Mouse (Mus musculus): ENCODE results near the gene Pecam1. TPM values are rescaled to one million over a fixed set of nuclear protein-coding genes. Genes with fewer than 3 reads are reported as not detected.

The Pecam1 gene
- polyA plus RNA-seq, 1 experiment: not detected

DNA sequence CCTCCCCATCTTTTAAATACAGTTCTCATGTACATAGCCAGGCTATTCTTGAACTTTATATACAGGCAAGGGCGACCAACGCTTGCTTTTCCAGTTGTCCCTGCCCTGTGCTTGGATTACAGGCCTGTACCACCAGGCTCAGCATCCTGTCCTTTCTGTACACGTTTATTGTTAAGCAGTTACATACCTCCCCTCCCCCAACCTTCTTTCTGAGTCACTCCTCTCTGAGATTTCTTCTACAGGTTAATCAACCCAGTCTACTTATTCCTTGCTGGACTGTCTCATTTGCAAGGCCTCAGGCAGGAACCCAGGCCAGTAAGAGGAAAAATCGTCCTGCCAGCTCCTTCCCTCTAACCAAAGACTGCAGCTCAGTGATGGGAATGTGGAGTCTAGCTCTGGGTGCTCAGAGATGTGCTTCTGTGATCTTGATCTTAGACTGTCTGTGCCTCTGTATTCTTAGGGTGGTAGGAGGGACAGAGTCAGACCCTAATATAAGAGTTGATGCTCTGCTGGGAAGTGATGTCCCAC, 79.4 kb downstream of the Pecam1 start:
- no peak for TF ChIP-seq GATA1 (IDR thresholded peaks at IDR 0.05; ENCODE audit: low read length)

DNA sequence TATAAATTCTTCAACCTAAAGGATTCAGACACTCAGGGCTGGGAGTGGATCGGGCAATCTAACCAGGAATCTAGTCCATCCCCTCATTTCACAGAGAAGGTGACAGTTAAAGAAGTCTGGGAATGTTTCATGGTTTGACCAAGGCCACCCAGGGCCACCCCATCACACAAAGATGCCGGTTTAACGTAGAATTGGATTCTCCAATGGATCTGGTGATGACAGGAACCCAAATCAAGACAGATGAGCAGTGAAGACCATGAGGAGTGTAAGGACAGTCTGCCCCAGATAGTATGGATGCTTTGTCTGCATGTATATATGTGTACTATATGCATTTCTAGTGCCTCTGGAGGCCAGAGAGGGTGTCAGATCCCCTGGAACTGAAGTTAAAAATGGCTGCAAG, 80.2 kb downstream of the Pecam1 start:
- no peak for TF ChIP-seq GATA1 (IDR thresholded peaks at IDR 0.05; ENCODE audit: low read length)

DNA sequence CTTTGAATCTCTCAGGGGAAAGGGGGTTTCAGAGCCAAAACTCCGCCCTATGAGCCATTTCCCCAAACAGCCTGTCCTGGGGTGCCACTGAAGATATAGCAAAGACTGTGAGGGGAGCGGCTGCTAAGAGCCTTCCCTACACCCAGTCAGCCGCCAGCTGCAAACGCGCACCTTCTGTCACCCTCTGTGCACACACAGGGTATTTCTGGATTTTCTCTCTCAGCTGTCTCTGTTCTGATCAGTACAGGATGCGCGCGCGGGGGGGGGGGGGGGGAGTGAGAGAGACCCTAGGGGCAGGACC, 80.6 kb downstream of the Pecam1 start:
- no peak for TF ChIP-seq GATA1 (IDR thresholded peaks at IDR 0.05; ENCODE audit: low read length)

DNA sequence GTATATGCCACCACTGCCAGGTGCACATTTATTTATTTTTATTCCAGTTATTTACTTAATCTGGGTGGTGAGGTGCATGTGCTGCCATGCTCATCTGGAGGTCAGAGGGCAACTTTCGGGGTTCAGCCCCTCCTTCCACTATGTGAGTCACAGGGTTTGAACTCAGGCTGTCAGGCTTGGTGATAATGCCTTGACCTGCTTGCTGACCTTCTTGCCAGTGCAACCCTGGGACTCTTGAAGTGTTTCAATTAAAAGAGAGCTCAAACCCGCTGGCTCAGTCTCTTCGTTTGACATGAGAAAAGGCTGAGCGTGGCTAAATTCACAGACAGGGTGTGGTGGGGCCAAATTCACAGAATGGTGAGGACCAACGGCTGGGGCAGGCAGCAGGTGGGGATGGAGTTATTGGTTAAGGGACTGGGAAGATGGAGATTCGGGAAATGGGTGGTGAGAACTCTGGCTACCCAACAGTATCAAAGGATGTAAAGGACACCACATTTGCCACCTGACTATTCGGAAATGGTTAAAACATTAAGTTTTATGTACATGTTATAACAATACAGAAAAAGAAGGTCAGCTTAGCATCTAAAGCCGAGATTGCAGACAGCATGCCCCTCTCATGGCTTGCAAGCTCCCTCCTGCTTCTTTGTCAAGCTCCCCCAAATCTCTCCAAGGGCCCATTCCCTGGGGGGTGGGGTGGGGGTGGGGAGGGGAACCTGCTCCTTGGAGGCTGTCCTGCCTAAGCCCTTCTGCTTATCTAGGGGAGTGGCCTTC, 81.1 kb downstream of the Pecam1 start:
- no peak for TF ChIP-seq GATA1 (IDR thresholded peaks at IDR 0.05; ENCODE audit: low read length)

DNA sequence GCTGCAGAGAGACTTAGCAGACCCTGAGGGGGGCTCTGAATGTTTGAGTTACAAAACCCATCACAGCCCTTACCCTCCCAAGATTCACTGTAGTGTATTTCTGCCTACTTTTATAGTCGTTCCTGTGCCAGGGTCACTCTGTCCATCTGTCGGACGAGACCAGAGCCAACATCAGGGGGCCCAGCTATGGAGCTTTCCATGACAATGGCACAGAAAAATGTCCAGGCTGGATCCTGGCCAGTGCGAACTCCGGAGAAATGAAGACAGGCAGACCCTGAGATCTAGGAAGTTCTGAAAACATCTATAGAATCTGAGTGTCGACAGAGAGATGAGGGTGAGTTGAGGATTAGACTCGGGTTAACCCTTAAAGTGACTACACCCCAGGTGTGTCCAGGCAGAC, 82.1 kb downstream of the Pecam1 start:
- TF ChIP-seq GATA1 (IDR thresholded peaks at IDR 0.05; ENCODE audit: low read length): no peak

DNA sequence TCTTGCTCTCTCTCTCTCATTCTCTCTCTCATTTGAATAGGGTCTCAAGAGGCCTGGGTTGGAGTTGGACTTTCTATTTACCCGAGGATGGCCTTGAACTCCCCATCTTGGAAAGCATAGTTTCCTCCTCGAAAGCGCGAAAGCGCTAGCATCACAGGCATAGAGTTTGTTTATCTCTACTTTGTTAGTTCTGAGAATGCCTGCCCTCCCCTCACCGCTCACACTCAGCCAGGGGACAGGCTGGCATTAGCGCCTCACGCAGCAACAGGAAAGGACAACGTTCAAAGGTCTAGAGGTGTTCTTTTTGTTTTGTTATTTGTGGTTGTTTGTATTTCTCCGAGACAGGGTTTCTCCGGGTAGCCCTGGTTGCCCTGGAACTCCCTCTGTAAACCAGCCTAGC, 82.6 kb downstream of the Pecam1 start:
- no peak for TF ChIP-seq GATA1 (IDR thresholded peaks at IDR 0.05; ENCODE audit: low read length)

DNA sequence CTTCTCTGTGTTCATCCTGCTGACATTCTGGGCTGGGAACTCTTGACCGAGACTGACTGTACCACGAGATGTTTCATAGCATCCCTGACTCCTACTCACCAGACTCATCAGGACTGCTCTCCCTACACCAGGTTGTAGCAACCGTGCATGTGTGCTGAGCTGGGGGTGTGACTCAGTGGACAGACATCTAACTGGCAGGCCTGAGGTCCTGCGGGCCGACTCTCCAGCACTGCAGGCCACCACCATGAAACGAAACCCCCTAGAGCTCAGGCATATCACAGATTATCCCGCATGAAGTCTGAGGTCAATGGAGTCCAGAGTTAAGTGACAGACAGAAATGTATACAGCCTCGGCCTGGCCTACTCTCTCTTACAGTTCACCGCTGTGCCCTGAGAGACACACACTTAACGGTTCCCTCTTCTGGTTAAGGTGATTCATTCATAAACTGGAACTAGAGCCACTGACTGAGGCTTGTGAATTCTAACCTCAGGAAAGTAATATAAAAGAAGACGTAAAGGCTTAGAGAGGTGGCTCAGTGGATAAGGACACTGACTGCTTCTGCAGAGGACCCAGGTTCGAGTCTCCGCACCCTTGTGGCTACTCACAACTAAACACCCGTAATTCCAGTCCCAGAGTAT, 83.8 kb downstream of the Pecam1 start:
- TF ChIP-seq GATA1 (IDR thresholded peaks at IDR 0.05; ENCODE audit: low read length): no peak

DNA sequence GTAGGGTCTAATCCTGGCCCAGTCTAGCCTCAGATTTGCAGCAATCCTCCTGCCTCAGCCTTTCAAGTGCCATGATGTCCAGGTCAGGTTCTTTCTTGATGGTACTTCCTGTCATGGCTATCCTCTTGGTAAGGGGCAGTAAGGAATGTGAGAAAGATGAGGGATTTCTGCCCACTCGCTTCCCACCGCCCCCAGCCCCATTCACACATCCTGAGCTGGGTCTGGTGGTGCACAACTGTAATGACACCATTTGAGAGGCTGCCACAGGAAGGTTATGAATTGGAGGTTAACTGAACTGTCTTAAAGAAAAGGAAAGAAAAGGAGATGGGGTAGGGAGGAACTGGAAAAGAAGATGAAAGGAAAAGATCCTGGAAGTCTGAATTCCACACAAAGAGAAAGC, 84.6 kb downstream of the Pecam1 start:
- TF ChIP-seq GATA1 (IDR thresholded peaks at IDR 0.05; ENCODE audit: low read length): no peak

DNA sequence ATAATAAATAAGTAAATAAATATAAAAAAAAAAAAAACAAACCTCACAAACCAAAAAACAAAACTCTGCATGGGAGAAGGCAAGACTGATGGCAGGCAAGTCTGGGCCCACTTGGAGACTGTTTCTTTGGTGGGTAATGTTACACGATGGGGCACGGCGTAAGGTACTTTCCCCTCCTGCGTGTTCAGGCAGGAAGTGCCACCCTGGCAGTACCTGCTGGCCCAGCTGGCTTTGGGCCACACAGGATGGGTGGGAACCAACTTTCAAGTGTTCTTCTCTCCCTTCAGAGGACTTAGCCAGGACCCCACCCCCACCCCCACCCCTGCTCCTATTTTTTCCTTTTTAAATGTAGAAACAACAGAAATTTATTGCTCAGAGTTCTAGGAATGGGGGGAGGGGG, 85.1 kb downstream of the Pecam1 start:
- TF ChIP-seq GATA1 (IDR thresholded peaks at IDR 0.05; ENCODE audit: low read length): no peak

DNA sequence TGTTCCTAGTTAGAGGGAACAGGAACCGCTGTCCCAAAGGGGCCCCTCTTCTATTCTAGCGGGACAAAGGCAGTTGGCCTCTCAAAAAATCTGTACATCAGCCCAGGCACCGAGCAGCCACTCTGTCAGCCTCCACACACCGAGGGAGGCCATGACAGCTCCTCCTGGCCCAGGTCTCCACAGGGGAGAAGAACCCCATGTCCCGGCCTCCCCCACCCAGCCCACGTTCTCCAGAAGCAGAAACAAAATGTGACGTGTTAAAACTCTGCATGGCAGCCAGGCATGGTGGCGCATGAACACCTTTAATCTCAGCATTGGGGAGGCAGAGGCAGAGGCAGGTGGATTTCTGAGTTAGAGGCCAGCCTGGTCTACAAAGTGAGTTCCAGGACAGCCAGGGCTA, 85.7 kb downstream of the Pecam1 start:
- no peak for TF ChIP-seq GATA1 (IDR thresholded peaks at IDR 0.05; ENCODE audit: low read length)

DNA sequence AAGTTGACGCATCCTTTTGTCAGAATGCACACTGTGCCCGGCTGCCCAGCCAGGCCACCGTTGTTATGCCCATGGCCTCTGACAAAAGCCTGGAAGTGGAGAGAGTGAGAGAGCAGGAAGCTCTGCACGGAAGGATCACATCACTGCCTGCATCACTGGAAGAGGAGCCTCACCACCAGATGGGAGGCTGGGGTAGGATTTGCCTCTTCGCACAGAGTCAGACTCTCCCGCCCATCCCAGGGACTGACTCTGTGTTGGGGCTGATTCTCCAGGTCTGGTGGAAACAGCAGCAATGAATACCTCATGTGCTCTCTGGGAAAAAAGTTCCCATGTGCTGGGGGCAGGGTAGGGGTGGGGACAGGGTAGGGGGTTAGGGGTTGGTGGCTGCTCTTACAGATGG, 86.6 kb downstream of the Pecam1 start:
- TF ChIP-seq GATA1 (IDR thresholded peaks at IDR 0.05; ENCODE audit: low read length): no peak

DNA sequence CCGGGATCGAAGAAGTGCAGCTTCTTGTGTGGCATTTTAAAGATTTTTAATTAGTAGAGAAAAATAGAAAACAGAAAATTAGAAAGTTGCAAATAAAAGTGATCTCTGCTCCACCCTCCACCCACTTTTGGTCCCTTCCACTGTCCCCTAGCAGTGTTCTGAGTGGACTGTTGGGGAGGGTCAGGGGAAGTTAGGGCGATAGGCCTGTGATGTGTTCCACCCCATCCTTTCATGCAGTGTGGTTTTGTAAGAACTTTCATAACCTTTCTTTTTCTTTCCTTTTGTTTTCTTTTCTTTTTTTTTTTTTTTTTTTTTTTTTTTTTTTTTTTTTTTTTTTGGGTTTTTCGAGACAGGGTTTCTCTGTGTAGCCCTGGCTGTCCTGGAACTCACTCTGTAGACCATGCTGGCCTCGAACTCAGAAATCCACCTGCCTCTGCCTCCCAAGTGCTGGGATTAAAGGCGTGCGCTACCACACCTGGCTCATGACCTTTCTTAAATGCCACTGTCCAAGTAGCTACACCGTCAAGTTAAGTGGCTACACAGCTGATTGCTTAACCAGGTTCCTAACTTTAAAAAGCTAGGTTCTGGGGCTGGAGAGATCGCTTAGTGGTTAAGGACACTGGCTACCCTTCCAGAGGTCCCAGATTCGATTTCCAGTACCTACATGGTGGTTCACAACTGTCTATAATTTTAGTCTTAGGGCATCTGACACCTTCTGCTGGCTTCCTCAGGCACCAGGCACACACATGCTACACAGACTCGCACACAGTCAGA, 87.6 kb downstream of the Pecam1 start:
- TF ChIP-seq GATA1 (IDR thresholded peaks at IDR 0.05; ENCODE audit: low read length): no peak

DNA sequence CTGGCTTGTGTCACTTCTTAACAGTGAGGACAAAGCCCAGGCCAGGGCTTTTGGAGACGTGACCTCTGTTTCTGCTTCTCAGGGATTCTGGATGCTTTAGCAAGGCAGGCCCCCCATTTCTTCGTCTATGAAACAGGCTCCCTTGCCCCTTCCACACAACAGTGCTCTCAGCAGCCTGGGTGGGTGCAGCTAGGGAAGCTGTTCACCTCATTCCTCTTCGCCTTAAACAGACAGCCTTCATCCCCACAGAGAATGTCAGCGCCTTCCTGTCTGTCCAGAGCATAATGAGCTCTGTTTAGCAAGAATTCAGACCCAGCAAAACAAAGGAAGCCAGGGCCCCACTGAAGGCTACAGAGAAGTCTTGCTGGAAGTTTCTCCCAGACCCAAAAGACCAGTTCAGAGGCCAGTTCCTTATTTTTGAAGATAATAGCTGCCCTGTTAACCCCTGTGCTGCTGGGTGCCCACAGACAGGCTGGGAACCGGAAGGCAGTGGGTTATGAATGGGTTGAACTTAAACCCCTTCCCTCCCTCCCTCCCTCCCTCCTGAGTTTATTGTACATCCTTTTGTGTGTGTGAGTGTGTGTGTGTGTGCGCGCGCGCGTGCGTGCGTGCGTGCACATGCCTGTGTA, 89.9 kb downstream of the Pecam1 start:
- TF ChIP-seq GATA1 (IDR thresholded peaks at IDR 0.05; ENCODE audit: low read length): no peak

DNA sequence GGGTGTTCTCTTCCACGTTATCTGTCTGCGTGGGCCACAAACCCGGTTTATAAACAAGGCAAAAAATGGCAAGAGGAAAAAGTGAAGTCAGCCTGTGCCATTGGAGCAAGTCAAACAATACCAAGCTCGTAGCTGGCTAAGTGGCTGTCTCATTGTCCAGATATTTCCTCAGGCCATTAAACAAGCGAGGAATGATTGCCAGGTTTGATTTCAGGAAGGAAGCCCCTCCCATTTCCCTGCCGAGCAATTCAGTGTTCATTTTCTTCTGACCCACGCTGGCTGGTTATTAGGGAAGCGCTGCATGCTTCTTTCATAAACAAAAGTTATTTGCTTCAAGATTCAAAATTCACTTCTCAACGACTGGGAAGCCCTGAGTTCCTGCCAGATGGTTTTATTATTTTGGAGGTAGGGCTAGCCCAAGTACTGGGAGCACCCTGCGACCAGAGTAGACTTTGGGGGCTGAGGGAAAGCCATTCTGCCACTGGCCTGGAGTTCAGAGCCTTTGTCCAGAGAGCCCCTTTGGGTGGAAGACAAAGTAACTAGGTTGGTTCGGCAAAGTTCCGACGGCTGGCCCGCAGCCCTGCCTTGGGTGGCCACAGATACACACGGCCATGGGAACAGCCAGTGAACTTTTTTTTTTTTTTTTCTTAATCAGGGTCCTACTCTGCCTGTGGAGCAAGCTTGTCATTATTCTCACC, 90.7 kb downstream of the Pecam1 start:
- no peak for TF ChIP-seq GATA1 (IDR thresholded peaks at IDR 0.05; ENCODE audit: low read length)
